Mouse (Mus musculus) ovary, adult 18-20 months (tissue): ENCODE results near the gene Dohh.

Experiments
- DNase-seq: peaks from one replicate; pipeline ENCODE4 v3.0.0; 2022; ENCODE audit warnings: low spot score, mixed read lengths

Gene Dohh

DNA sequence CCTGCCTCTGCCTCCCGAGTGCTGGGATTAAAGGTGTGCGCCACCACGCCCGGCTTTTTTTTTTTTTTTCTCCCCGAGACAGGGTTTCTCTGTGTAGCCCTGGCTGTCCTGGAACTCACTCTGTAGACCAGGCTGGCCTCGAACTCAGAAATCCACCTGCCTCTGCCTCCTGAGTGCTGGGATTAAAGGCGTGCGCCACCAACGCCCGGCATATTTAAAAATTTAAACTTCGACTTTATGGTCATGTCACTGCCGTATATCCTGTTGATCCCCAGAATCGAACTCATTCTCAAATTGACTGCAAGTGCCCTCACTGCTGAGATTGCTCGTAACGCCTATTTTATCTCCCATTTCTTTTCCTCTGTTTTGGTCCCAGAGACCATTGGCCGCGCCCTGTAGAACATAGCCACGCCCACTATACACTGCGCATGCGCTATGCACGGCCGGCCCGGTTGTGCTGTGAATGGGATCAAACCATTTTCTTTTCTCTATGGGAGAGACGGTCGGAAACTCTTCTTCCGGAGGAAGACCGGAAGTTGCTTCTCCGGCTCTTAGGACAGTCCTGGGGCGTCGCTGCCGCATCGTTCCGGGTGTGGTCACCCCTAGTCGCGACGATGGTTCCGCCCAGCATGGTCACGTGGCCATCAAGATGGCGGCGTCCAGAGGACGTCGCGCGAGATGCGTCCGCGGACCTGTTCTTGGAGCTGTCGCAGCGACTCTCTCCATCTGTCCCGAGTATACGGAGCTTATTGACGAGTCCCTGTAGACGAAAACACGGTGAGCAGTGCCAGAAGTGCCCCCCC is at the start of gene Dohh, which contains the start of gene Gm48551:
TSS of gene Dohh (plus strand) at position 627 of the 803 bp plus-strand sequence.
TSS of gene Gm48551 (plus strand) at position 665 of the 803 bp plus-strand sequence.
- peak; percentile 97 for DNase-seq

DNA sequence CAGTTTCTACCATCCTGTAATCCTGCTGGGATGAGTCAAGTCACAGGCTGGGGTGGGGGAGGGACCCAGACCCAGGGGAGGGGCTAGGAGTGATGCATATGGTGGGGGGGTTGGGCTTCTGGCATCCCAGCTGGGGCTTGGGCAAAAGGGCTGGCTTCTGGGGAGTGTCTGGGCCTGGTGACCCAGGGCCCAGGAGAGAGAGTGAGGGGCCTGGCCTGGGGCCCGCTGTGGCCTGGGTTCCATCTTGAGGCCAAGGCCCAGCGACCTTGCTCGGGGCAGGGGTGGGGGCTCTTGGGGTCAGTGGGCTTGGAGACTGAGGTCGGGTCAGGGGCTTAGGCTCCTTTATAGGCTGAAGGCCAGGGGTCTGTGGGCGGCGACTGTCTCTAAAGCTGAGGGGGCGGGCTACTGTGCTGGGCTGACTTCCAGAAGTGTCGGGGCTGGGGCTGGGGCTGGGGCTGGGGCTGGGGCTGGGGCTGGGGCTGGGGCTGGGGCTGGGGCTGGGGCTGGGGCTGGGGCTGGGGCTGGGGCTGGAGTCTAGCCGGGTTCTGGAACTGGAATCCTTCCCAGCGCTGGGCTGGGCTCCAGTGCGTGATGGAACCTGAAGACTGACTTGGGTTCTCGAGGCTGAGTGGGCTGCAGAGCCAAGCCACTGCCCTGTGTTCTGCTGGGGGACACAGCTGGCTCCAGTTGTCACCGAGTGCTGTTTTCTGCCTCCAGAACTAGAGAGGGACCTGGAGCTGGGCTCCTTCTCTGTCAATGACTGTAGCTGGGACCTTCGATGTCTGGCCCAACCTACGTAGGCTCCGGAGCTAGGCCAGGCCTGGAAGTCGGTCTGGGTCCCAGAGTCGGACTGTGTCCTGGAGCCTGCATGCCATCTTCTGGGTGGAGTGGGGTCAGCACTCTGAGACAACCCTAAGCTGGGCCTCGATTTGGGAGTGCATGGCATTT is 48.6 kb upstream of the Dohh start:
- no peak for DNase-seq

DNA sequence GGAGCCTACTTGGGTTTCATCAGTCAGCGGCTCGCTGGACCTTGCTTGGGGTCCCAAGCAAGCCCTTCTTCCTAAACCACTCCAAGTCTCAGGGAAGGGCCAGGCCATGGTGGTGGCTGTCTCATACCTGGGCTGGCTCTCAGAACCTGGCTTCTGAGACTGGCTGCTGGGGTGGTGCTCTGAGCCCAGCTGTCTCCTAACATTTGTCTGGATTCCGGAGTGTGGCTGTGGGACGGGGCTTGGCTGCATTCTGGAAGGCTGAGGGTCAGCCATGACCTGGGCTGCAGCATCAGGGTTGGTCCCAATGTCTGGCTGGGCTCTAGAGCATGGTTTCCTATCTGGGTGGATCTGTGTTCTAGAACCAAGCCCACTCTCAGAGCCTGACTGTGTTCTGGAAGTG is 47.7 kb upstream of the Dohh start:
- no peak for DNase-seq

DNA sequence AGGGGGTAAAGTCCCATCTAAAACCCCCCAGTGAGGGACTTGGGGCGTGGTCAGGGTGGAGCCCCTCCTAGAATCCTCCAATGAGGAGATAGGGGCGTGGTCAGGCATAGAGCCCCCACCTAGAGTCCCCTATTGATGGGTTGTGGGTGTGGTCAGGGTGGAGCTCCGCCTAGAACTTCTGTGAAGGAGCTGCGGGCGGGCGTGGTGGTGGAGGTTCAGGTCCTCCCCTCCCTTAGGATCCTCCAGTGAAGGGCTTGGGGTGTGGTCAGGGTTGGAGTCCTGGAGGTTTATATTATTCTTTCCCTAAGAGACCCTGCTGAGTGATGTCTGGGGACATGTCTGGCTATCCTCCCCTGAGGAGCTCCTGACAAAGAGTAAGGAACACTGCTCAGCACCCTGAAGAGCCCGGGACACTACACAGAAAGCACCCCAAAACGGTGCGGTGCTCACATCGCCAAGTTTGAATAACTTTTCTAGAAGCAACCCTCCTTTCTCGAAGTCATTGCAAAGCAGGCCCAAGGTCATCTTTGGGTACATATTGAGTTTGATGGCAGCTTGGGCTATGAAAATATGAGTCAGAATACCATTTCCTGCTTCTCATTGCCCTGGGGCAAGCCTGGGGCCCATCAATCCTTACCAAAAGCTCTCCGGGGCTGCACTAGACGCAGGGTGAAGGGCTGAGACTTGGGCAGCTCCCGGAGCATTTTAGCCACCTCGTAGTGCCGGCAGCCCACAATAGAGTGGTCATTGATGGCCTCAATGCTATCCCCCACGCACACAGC is 43.5 kb upstream of the Dohh start:
- no peak for DNase-seq

DNA sequence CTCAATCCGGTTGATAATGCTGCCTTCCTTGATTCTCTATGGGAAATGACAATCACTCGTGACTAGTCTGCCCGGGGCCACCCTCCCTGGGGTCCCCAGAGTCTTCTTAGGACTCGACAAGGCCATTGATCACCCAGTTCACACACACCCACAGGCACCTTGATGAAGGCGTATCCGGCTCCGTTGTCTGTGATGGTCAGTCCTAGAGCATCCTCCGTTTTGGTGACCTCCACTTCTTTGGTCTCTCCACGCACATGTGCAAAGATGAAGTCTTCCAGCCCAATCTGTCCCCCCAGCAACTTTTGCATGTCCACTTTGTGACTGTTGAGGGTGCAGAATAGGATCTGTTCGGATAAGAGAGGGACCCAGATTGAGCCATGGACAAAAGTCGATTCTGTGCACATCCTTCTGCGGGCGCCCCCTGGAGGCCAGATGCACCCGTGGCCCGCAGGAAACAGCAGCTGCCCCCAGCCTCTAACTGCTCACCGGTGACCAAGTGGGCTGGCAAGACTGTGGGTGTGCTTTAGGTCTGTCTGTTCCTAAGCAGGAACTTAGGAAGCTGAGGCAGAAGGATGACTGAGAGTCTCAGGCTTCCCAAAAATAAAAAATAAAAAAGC is 42.8 kb upstream of the Dohh start:
- no peak for DNase-seq

DNA sequence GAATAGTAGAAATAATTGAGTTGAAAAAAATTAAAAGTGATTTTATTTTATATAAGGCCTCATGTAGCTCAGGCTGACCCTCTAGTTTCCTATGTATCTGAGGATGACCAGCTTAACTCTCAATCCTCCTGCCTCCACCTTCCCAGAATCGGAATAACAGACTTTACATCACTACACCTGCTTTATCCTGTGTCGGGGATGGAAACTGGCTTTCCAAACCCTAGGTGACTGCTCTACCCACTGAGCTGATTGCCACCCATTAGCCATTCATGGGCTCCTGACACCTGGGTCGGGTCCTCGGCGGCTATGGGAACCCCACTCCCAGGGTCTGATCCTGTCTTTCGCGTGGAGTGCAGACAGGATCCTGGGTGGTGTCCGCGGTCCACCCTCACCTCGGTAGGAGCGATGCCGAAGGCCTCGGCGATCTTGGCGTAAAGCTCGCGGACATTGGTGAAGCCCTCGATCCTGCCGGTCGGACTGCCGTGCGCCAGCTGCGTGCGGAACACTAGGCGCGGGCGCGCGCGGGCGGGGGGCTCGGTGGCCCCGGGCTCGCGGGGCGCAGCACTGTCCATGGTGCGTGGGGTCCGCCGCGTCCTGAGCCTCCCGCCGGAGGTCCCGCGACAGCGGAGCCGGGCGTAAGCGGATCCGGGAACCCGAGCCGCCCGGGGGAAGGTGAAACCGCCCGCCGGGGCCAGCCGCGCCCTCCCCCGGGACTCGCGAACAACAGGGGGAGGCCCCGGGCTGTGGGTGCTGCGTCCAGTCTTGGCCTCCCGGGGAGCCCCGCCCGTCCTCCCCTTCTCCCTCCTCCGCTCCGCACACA is 41.3 kb upstream of the Dohh start, which contains the start of gene Gipc3:
TSS of gene Gipc3 (minus strand) at position 581 of the 820 bp plus-strand sequence.
- DNase-seq: no peak

DNA sequence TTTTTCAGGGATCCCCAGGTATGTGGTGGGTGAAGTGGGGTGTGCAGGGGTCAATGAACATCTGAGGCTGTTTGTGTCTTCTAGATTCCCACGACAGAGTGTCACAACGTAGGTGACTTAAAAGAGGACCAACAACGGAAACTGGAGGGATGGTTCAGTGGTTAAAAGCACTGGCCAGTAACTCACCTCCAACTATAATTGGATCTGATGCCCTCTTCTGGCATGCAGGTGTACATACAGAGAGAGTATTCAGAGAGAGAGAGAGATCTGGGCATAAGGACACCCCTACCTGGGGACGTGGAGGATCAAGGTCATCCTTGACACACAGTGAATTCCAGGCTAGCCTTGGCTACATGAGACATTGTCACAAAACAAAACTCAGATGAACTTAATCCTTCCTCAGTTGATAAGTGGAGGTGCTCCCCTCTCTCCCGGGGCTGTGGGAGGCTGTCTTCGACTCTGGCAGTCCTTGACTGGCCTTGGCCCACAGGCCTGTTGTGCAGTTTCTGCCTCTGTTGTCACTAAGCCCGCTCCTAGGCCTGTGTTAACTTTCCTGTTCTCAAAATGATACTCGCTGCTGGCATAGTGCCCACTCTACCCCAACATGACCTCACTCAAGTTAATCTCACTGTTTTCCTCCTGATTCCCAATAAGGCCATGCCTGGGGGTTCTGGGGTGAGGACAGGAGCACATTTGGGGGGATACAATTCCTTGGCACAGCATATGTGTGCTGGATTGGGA is 39.6 kb upstream of the Dohh start:
- DNase-seq: no peak

DNA sequence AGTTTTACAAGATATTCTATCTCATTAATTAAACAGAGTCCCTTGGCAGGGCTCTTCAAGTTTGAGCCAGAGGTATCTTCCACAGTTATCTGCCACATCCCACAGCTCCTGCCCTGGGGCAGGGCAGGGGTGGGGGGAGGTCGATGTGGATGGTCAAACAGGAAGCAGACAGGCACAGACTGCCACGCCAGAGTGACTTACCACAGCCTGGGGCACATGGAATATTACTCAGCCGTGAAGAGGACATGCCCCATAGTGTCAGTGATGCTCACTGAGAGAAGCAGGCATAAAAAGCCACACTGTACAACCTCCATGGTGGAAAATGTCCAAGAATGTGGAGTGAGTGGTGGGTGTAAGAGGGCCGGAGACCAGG is 39.1 kb upstream of the Dohh start:
- no peak for DNase-seq

DNA sequence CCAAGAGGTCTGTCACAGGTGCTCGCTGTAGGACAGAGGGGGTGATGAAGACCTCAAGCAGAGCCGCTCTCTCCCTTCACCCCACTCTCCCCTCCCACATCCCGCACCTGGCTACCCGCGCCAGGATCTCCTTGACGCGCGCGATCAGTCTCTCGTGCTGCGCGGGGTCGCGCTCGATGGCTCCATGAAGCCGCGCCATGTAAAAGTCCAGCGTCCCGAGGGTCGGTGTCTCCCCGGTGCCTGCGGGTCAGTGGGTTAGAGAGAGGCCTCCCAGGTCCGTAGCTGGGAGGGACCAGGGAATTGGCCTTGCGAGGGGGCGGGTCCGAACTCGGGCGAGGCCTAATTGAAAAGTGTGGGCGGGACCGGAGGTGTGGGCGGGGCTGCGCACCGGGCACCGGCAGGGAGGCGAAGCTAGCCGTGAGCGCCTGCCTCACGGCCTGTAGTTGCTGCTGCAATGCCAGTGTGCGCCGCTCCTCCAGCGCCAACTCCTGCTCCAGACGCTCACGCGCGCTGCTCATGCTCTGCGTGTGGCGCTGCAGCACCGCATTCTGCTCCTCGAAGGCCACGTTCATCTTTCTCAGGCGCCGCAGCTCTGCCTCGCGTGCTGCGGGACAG is 37.7 kb upstream of the Dohh start:
- peak; percentile 62 for DNase-seq

DNA sequence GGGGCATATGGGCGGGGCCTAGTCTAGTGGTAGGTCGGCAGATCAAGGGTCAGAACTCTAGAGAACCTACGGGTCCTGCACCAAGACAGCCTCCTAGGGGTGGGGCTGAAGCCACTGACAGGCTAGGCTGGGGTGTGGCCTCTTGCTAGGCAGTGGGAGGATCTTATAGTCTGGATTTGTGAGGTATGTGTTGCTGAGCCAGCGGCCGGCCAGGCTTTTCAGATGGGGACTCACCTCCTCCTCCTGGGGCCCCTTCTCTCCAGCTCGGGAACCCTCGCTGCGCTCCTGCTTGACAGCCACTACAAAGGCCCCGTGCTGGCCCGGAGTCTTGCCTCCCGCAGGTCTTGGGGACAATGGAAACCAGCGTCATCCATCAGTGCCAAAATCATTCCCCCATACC is 35.1 kb upstream of the Dohh start:
- no peak for DNase-seq

DNA sequence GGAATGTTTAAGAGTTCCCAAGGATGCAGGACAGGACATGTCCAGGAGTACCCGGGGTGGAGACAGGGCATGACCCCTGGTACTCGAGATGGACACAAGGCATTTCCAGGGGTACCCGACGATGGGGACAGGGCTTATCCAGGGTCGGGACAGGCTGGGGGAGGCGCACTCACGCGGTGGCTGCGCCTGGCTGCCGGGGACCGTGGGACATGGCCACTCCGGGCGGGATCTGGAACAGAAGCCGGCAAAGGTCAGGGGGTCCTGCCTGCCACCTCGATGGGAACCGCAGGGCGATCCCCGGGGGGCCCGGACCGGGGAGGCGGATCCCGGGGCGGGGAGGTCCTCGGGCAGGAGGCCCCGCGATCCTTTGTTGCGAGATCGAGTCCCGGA is 34.3 kb upstream of the Dohh start:
- no peak for DNase-seq

DNA sequence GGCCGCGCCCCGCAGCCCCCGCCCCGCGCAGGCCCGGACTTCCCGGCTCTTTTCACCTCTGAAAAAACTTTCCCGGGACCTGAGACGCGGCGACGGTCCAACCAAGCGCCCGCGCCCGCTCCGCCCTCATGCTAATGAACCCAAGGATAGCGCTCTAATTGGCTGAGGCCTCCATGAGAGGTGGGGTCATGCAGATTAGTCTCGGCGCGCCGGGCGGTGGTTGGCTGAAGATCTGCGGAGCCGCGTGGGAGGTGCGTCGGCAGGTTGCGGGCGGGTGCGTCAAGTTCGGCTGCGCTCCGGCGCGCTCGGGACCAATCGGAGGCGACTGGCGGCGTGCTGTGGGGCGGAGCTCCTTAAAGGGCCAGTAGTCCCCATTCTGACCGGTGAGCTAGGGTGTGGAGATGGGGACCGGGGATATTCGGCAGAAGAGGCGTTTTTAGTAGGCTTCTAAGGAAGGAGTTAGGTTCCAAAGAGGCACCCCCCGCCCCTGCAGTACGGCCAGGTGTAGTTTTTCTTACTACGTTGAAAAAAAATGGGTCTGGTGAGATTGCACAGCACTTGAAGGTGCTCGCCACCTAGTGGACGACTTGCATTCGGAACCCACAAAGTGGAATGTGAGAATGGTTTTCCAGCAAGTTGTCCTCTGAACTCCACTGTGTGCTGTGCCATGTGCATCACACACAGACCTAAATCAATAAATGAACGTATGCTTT is 33.7 kb upstream of the Dohh start, which contains the start of gene Hmg20b:
TSS of gene Hmg20b (minus strand) at position 130 of the 713 bp plus-strand sequence.
- DNase-seq: peak; percentile 99

DNA sequence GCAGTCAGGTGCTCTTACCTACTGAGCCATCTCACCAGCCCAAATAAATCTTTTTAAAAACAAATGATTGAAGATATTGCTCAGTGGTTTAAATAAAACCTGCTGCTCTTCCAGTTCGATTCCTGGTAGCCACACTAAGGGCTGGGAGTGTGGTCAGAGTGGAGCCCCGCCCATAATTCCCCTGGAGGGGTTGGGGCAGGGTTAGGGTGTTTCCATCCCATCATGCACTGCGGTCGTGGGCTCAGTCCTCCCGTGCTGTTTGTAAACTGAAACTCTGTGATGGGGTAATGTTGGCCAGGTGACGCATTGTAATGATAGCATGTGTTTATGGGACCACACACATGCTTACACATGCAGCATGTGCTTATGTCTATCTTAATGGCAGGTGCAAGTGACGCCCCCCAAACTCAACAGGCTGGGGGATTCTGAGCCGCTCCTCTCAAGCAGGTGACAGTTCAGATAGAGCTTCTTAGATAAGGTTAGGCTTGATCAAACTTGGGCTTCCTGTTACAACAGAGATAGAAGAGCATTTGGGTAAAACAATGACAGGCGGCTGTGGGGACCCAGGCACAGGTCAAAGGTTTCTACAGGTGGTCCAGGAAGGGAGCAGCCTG is 32.4 kb upstream of the Dohh start:
- no peak for DNase-seq

DNA sequence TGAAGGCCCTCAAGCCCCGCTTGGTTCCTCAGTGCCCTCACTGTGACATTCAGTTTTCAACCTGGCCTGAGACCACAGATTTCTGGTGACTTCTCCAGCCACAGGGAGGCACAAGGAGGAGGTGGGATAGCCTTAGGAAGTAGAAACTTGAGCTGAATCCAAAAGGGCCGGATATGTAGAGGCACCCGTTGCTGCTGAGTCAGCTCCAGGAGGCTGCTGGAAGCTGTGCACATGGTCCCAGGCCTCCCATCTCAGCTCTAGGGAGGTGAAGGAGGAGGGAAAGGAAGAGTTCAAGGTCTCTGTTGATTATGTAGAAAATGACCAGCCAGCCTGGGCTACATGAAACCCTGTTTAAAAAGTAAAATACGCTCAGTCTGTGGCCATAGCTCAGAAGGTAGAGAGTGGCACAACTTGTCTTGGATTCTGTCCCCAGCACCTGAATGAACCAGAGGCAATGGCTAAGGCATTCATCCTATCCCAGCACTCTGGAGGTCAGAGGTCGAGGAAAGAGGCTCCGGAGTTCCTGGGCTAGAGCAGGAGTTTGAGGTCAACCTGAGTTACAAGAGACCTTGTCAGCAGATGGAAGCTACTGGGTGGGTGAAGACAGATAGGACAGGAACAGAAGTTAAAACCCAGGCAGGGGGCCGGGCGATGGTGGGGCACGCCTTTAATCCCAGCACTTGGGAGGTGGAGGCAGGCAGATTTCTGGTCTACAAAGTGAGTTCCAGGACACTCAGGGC is 29.3 kb upstream of the Dohh start:
- DNase-seq: no peak

DNA sequence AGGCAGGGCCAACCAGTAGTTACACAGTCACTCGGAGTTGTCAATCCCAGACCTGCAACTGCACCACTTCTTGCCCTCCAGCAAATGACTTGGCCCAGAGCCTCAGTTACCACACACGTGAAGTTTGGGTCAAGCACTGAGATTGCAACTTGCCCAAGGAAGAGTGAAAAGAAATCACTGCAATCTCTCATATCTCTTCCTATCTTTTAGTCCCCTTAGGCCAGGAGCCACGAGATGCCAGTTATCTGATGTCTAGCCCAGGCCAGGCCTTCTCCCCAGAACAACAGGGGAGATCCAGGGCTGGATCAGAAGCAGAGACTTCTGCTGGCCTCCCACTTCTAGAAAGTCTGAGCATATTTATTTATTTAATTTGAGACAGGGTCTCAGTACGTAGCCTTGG is 28.7 kb upstream of the Dohh start:
- DNase-seq: no peak

DNA sequence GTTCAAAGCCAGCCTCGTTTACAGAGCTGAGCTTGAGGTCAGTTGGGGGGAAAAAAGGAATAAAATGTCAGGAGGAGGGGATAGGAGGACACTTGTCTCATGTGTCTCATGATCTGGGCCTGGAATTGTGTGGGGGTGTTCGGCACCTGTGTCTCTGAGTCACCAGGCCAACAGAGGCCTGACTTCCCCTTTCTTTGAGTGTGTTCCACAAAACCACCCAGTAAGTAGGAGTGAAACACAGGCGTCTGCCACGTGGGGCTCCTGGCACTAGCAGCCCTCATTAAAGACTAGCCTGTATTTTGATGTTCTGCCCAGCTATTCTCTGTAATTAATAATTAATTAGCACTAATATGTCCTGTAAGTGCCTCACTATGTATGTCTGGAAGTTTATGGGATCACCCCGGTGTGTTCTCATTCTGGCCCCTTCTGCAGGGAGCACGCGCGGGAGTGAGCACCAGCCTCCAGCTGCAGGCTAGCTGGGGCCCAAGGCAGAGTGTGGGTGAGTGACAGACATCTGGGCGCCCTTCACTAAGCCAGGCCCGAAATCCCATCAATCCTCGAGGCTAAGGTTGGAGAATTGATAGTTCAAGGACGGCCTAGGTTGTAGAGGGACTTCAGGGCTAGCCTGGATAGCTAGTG is 27.8 kb upstream of the Dohh start:
- DNase-seq: no peak
